Mouse (Mus musculus): Measurements from ENCODE around the gene Slc5a2.

- TF ChIP-seq CTCF (IDR thresholded peaks at IDR 0.05; ENCODE audit: low read depth) = no peak
- TF ChIP-seq EP300 (optimal IDR thresholded peaks at IDR 0.05) = no peak
Measured at GRCm38 (mm10) chr7:128311263-128311662, 45.8 kb downstream of the Slc5a2 start.
